Mouse (Mus musculus): Measurements from ENCODE around the gene Fam8a1. TPM values are rescaled to one million over a fixed set of nuclear protein-coding genes. Genes with fewer than 3 reads are reported as not detected.

Gene Fam8a1
- polyA plus RNA-seq (2015; fragmentation: Nextera tagmentation; extraction: Ambion mirVana): 4.6 and 5.9 TPM in 2 replicates

DNA sequence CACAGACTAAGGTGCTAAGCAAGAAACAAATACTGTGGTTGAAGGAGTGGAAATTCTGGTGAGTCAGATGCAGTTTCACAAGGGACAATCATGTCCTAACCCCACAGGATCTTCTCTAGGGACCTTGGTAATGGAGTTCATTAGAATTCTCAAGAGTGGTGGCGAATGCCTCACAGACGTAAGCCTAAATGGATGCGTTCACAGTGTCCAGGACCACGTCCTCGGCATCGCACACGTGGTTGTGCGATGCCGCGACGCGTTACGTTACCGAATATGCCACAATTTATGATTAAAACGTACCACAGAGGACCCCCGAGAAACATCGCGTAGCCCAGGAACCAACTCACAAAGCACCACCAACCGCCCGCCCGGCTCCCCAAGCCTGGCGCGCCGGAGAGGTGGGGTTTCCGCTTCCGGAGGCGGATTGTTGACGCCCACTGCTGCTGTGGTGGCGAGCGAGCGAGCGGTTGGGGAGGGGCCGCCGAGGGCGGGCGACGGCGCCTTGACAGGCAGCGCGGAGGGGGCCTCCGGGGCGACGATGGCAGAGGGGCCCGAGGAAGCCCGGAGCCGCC is at the start of gene Fam8a1:
TSS of gene Fam8a1 (plus strand) at position 475 of the 572 bp plus-strand sequence.
- Histone ChIP-seq H3K36me3 (ENCODE audit: control insufficient read depth, insufficient read depth, low read length) (peaks cover 5% of the 10 kb centered on the region; the same call in 1 of the 2 replicates), H3K9me3 (ENCODE audit: control insufficient read depth, low read length) (no peaks in the 10 kb centered on the region), H3K9ac (ENCODE audit: low read depth, low read length) (peak within 1 kb of the TSS; percentile 91), H3K4me1 (ENCODE audit: control insufficient read depth, insufficient read depth, low read length) (peaks cover 6% of the 10 kb centered on the region), H3K4me3 (ENCODE audit: low read length) (peak within 1 kb of the TSS; percentile 93), H3K27ac (ENCODE audit: low read length) (peak within 1 kb of the TSS; percentile 77), H3K27me3 (replicated peaks; ENCODE audit: control insufficient read depth, insufficient read depth, low read length) (peaks cover 3% of the 10 kb centered on the region; the same call in 1 of the 2 replicates), H3K4me2 (ENCODE audit: low read depth, low read length) (peak within 1 kb of the TSS; percentile 88)
- peak; percentile 97 for ATAC-seq
- WGBS: 1% methylated on average over 46 of the region's 46 CpGs

DNA sequence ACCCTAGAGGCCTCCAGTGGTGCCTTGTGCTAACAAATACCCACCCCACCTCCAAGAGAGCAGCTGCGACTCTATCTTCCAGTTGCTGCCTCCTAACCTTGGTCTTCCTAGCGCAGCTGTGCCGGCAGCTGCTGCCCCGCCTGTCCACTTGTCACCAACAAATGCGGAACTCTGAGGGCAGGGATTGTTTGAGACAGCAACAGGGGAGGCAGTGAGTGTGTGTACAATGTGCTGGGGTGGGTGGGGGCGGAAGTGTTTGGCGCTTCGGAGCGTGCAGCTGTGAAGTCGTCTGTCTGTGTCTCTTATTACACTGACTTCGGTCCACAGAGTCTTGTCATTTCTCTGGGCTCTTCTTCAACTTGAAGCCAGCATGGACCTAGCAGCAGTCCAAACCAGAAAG is 49.7 kb upstream of the Fam8a1 start:
- Histone ChIP-seq H3K9ac (ENCODE audit: low read depth, low read length) (no peak overlapping the region), H3K4me3 (ENCODE audit: low read length) (no peak overlapping the region), H3K4me2 (ENCODE audit: low read depth, low read length) (peak overlapping the region; percentile 17; the same call in 1 of the 2 replicates), H3K27me3 (replicated peaks; ENCODE audit: control insufficient read depth, insufficient read depth, low read length) (no peaks in the 10 kb centered on the region), H3K27ac (ENCODE audit: low read length) (no peak overlapping the region), H3K36me3 (ENCODE audit: control insufficient read depth, insufficient read depth, low read length) (no peaks in the 10 kb centered on the region), H3K9me3 (ENCODE audit: control insufficient read depth, low read length) (no peaks in the 10 kb centered on the region), H3K4me1 (ENCODE audit: control insufficient read depth, insufficient read depth, low read length) (peaks cover 13% of the 10 kb centered on the region)
- 16% methylated on average over 11 of the region's 11 CpGs for WGBS
- ATAC-seq: peak; percentile 75

GRCm38 (mm10) chr13:46620964-46621757 is 48.2 kb upstream of the Fam8a1 start:
- H3K27me3 ChIP-seq (replicated peaks; ENCODE audit: control insufficient read depth, insufficient read depth, low read length): no peaks in the 10 kb centered on the region
- no peak overlapping the region for H3K9ac ChIP-seq (ENCODE audit: low read depth, low read length)
- H3K4me2 ChIP-seq (ENCODE audit: low read depth, low read length): no peak overlapping the region
- peaks cover 13% of the 10 kb centered on the region for H3K4me1 ChIP-seq (ENCODE audit: control insufficient read depth, insufficient read depth, low read length)
- H3K36me3 ChIP-seq (ENCODE audit: control insufficient read depth, insufficient read depth, low read length): no peaks in the 10 kb centered on the region
- no peak overlapping the region for H3K27ac ChIP-seq (ENCODE audit: low read length)
- no peaks in the 10 kb centered on the region for H3K9me3 ChIP-seq (ENCODE audit: control insufficient read depth, low read length)
- ATAC-seq: peak; percentile 86
- WGBS: 78% methylated on average over 7 of the region's 7 CpGs
- no peak overlapping the region for H3K4me3 ChIP-seq (ENCODE audit: low read length)

GRCm38 (mm10) chr13:46626608-46627007 is 42.7 kb upstream of the Fam8a1 start:
- Histone ChIP-seq H3K36me3 (ENCODE audit: control insufficient read depth, insufficient read depth, low read length) (no peaks in the 10 kb centered on the region), H3K27ac (ENCODE audit: low read length) (no peak overlapping the region), H3K4me3 (ENCODE audit: low read length) (no peak overlapping the region), H3K9me3 (ENCODE audit: control insufficient read depth, low read length) (no peaks in the 10 kb centered on the region), H3K27me3 (replicated peaks; ENCODE audit: control insufficient read depth, insufficient read depth, low read length) (no peaks in the 10 kb centered on the region), H3K9ac (ENCODE audit: low read depth, low read length) (no peak overlapping the region), H3K4me2 (ENCODE audit: low read depth, low read length) (no peak overlapping the region), H3K4me1 (ENCODE audit: control insufficient read depth, insufficient read depth, low read length) (no peaks in the 10 kb centered on the region)
- no peak for ATAC-seq
- WGBS: 80% methylated on average over 9 of the region's 9 CpGs

GRCm38 (mm10) chr13:46627841-46628240 is 41.5 kb upstream of the Fam8a1 start:
- 46% methylated on average over 10 of the region's 10 CpGs for WGBS
- Histone ChIP-seq H3K4me2 (ENCODE audit: low read depth, low read length) (no peak overlapping the region), H3K27ac (ENCODE audit: low read length) (no peak overlapping the region), H3K4me3 (ENCODE audit: low read length) (no peak overlapping the region), H3K27me3 (replicated peaks; ENCODE audit: control insufficient read depth, insufficient read depth, low read length) (no peaks in the 10 kb centered on the region), H3K9ac (ENCODE audit: low read depth, low read length) (no peak overlapping the region), H3K4me1 (ENCODE audit: control insufficient read depth, insufficient read depth, low read length) (no peaks in the 10 kb centered on the region), H3K9me3 (ENCODE audit: control insufficient read depth, low read length) (no peaks in the 10 kb centered on the region), H3K36me3 (ENCODE audit: control insufficient read depth, insufficient read depth, low read length) (no peaks in the 10 kb centered on the region)
- 0 out of 2 replicates have a peak, but pooled peaks have one; percentile 40 for ATAC-seq

- no peak overlapping the region for H3K27ac ChIP-seq (ENCODE audit: low read length)
- H3K9ac ChIP-seq (ENCODE audit: low read depth, low read length): no peak overlapping the region
- H3K9me3 ChIP-seq (ENCODE audit: control insufficient read depth, low read length): no peaks in the 10 kb centered on the region
- 69% methylated on average over 6 of the region's 6 CpGs for WGBS
- no peak overlapping the region for H3K4me3 ChIP-seq (ENCODE audit: low read length)
- no peaks in the 10 kb centered on the region for H3K36me3 ChIP-seq (ENCODE audit: control insufficient read depth, insufficient read depth, low read length)
- no peaks in the 10 kb centered on the region for H3K27me3 ChIP-seq (replicated peaks; ENCODE audit: control insufficient read depth, insufficient read depth, low read length)
- H3K4me2 ChIP-seq (ENCODE audit: low read depth, low read length): no peak overlapping the region
- ATAC-seq: no peak
- no peaks in the 10 kb centered on the region for H3K4me1 ChIP-seq (ENCODE audit: control insufficient read depth, insufficient read depth, low read length)
These were observed 39.9 kb upstream of the Fam8a1 start for GRCm38 (mm10) chr13:46629391-46629790.

DNA sequence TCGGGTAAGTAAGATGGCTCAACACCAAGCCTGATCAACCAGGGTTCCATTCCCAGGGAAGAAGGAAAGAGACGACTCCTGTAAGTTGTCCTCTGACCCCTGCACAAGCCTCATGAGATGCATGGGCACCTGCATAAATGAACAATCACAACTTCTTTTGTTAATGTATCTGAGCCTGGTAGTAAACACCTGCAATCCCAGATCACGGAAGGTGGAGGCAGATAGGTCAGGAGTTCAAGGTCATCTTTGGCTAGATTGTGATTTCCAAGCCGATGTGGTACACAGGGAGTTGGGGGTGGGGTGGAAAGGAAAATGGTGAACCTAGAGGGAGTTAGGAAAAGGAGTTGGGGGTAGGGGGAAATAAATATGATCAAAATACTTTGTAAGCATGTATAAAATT is 36.5 kb upstream of the Fam8a1 start:
- Histone ChIP-seq H3K4me1 (ENCODE audit: control insufficient read depth, insufficient read depth, low read length) (no peaks in the 10 kb centered on the region), H3K4me2 (ENCODE audit: low read depth, low read length) (no peak overlapping the region), H3K9ac (ENCODE audit: low read depth, low read length) (no peak overlapping the region), H3K36me3 (ENCODE audit: control insufficient read depth, insufficient read depth, low read length) (no peaks in the 10 kb centered on the region), H3K4me3 (ENCODE audit: low read length) (no peak overlapping the region), H3K9me3 (ENCODE audit: control insufficient read depth, low read length) (no peaks in the 10 kb centered on the region), H3K27me3 (replicated peaks; ENCODE audit: control insufficient read depth, insufficient read depth, low read length) (no peaks in the 10 kb centered on the region), H3K27ac (ENCODE audit: low read length) (no peak overlapping the region)
- no peak for ATAC-seq
- WGBS: 40% methylated on average over 4 of the region's 4 CpGs

DNA sequence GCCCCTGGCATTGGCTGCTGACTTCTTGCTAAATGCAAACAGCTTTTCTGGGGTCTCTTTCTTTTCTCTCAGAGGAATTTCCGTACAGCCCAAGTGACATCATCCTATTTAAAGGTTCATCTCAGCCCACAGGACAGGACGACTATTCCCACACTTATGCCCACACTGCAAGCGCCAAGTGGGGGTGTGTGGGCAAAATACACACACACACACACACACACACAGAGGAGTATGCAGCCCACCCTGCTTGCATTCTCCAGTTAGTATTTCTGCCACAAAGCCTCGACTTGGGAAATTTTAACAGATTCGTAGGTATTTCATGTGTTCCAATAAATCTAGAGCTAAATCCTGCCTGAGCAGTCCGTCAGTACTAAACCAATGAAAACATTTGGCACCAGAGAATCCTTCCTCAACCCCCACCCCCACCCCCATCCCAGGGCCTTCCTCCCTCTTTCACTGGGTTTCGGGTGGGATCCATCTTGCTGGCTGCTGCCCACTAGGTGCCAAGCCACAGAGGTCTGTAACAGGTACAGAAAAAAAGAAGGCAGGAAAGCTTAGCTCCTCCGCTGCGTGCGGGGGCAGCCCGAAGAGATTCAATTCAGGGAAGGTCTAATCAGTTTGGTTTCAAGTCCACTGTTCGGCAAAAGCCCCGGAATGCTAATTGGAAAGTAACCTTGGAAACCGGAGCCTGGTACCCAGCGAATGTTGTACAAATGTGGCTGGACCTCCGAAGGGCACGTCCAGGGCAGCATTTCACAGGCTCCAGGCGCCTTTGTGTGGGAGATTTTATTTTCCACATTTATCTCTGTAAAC is 35.8 kb upstream of the Fam8a1 start:
- 55% methylated on average over 18 of the region's 18 CpGs for WGBS
- no peak for ATAC-seq
- no peaks in the 10 kb centered on the region for H3K9me3 ChIP-seq (ENCODE audit: control insufficient read depth, low read length)
- no peaks in the 10 kb centered on the region for H3K4me1 ChIP-seq (ENCODE audit: control insufficient read depth, insufficient read depth, low read length)
- no peaks in the 10 kb centered on the region for H3K27me3 ChIP-seq (replicated peaks; ENCODE audit: control insufficient read depth, insufficient read depth, low read length)
- H3K9ac ChIP-seq (ENCODE audit: low read depth, low read length): no peak overlapping the region; the same call in 1 of the 2 replicates
- H3K36me3 ChIP-seq (ENCODE audit: control insufficient read depth, insufficient read depth, low read length): no peaks in the 10 kb centered on the region
- no peak overlapping the region for H3K4me2 ChIP-seq (ENCODE audit: low read depth, low read length)
- no peak overlapping the region for H3K27ac ChIP-seq (ENCODE audit: low read length)
- H3K4me3 ChIP-seq (ENCODE audit: low read length): no peak overlapping the region

GRCm38 (mm10) chr13:46634133-46634488 is 35.2 kb upstream of the Fam8a1 start:
- H3K4me2 ChIP-seq (ENCODE audit: low read depth, low read length): no peak overlapping the region
- H3K9me3 ChIP-seq (ENCODE audit: control insufficient read depth, low read length): no peaks in the 10 kb centered on the region
- WGBS: 56% methylated on average over 6 of the region's 6 CpGs
- H3K4me3 ChIP-seq (ENCODE audit: low read length): no peak overlapping the region
- no peaks in the 10 kb centered on the region for H3K36me3 ChIP-seq (ENCODE audit: control insufficient read depth, insufficient read depth, low read length)
- H3K9ac ChIP-seq (ENCODE audit: low read depth, low read length): no peak overlapping the region; the same call in 1 of the 2 replicates
- H3K27ac ChIP-seq (ENCODE audit: low read length): no peak overlapping the region
- no peaks in the 10 kb centered on the region for H3K4me1 ChIP-seq (ENCODE audit: control insufficient read depth, insufficient read depth, low read length)
- H3K27me3 ChIP-seq (replicated peaks; ENCODE audit: control insufficient read depth, insufficient read depth, low read length): no peaks in the 10 kb centered on the region
- no peak for ATAC-seq
